Mouse (Mus musculus) kidney, postnatal 36 days (tissue): ENCODE data around the gene B3gnt7.
"Not testable (repeated sequence)": the region's sequence is repeated elsewhere in the genome, so short reads cannot be mapped to it uniquely, and the experiment has no call there.

Experiments
- DNase-seq, 2 experiments: peaks; one replicate each; pipeline ENCODE4 v3.0.0; 2021 to 2022; ENCODE audit warnings: mixed read lengths in 2 of 2

Gene B3gnt7

DNA sequence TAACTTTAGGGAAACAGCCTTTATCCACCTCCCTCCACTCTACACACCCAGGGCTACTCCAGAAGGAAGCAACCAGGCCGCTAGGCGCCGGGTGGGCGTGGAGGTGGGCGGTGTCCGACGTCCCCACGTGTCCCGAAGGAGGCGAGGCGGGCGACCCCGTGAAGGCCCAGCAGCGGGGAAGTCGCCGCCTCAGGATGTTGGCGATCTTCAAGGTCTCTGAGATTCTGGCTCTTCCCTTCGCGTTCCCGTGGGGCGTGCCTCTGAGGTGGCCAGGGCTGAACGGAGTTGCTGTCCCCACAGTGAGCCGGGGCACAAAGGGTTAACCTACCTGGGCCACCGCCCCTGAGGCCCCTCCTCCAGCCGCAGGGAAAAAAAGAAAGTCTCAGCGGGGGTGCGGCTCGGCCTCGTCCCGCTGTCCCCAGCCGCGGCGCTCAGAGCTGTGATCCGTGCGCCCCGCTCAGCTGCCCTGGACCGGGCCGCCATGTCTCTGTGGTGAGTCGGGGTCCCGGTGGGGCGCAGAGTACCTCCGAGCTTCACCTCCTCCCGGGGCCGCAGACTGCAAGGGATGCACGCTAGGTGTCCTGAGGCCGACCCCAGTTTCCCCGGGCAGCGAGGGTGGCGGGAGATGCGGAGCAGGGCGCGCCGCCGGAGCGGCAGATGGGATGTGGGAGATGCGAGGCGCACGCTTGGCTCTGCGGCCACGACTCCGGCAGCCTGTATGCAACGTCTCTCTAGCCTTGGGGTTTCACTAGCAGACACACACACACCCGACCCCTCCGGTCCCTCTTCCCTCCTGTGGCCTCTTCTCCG lies 636 bp downstream of the B3gnt7 start:
- DNase-seq = peak; percentile 74 to 79

DNA sequence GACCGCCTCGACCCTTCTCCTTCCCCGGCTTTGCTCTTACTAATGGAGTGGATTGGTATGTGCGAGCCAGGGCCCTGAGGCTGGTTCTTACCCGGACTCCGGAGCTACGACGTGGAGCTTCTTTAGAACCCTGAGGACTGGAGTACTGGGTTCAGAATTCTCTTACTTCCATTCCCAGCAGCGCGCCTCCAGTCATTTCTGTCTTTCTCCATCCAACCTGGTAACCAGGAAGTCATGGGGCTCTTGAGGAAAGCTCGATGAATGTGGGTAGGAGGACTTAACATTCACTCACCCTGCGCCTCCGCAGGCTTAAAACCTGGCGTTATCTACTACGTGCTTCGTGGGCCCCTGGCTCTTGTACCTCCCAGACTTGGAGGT lies 1.2 kb downstream of the B3gnt7 start:
- no peak for DNase-seq

DNA sequence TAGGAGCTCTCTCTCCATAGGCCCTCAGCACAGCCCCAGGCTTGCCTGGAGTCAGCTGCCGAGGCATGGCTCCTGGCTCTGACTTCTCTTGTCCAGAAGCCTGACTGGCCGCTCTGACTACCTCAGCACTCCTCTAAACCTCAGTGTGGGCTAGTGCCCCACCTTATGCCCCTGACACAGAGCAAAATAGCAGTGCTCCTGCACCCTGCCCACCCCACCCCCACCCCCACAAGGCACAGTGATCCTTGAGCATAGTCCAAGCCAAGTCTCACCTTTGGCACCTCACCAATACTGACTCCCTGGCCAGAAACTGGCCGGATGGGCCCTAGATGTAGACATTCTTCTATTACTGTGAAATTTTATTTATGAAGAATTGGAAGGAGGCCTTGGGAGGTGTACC lies 4.1 kb downstream of the B3gnt7 start:
- DNase-seq = peak; percentile 73 to 74

DNA sequence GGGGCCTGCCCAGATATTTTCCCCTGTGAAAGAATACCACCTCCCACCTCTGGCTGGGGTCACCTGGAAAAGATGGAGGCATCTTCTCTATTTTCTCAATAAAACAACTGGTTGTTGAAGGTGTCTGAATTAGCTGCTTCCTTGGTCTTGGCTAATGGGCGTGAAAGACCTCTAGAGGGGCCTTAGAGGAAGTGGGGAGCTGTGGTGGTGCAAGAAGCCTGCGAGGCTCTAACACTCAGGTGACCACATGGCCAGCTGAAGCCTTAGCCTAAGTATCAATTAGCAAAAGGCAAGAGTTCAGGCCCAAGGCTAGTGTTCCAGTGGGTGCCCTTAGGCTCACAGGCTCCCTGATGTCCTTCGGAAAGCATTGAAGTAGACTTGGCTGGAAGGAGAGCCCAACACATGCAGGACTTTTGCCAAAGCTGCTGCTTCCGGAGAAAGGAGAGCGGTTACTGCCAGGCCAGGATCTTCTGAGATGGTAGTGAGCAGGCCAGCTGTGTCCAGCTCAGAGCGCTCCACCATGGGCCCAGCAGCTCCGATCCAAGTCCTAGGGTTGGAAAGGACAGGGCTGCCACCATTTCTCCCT lies 4.6 kb downstream of the B3gnt7 start:
- peak; percentile 60 to 68 for DNase-seq

DNA sequence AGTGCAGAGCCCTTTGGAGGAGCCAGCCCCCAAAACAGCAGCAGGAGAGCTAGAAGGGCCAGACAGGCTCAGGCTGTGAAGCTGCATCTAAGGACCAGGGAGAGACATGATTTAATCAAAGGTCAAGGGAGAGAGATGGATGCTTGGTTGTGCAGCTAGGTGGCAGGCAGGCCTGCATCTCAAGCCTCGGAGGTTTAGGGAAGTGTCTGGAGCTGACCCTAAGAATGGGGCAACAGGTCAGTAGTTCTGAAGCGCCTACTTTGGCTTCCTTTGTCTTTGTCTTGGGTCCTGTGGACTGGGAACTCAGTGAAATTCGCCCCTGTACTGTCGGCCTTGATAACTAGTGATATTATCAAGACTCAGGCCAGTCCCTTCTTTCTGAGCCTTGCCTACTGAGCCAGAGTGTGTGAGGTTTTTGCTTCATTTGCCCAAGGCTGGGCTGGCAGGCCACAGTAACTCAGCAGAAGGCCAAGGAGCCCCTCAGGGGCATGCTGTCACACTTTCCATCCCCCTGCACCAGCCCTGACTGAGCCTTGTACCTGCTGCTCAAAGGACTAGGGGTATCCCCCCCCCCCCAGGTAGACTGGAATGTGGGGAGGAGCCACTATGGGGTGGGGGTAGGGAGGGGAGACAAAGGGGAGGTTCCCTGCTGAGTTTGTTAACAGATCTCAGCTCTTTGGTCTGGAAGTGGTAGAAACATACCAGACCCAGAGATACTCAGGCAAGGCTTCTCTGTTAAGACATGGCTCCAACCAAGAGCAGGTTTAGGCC lies 5.4 kb downstream of the B3gnt7 start:
- DNase-seq = no peak

DNA sequence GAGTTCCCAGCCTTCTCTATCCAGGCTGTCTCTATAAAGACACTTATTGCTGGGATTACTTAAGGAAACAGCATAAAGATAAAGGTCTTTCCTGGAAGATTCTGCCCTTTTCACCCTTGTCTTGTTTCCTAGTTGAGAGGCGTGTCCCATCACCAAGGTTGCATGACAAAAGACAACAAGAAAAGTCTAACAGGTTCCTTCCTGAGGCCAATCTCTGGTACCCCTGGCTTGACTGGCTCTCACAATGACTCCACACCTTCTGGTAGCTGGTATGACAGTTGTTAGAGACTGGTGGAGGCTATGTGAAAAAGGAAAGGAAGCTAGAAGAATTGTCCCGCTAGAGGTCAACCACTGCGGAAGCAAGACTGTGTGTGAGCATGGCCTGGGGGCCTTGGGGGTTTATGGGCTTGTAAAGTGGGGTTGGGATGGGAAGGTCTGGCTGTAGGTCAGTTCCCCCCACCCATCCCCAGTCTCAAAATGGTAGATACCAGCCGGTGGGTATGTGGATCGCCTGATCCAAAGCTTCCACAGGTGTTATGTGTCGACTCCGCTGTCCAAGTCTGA lies 6.7 kb downstream of the B3gnt7 start:
- DNase-seq = no peak

DNA sequence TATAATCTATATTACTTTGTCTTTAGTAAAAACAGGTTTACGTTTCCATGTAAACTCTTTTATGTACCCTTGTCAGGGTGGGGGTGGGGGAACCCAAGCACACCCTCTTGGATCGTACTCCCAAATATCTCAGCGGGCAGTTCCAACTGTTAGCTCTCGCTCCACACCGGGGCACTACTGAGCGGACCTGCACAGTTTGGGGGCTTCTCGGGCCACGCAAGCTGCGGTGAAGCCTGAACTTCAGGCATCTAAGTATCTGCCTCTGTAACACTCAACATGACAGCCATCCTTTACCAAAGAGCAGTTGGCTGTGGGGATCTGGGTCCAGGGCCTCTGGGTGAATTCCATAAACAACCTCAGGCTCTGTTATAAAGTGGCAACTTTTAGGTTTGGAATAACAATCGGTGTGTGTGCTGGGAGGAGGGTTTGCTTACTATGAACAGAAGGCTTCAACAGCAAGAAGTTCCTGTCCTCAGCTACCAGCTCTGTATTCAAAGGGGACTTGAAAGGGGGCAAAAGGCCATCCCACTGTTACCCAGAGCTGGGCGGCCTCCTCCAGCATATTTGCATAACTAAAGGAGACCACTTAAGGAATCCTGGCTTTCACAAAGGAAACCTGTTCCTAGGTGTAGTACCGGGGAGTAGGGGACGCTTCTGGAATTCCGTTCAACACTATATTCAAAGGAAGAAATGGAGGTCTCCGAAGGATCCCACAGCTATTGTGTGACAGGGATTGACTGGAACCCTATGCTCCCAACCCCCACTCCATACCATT lies 8.1 kb downstream of the B3gnt7 start:
- DNase-seq = no peak

DNA sequence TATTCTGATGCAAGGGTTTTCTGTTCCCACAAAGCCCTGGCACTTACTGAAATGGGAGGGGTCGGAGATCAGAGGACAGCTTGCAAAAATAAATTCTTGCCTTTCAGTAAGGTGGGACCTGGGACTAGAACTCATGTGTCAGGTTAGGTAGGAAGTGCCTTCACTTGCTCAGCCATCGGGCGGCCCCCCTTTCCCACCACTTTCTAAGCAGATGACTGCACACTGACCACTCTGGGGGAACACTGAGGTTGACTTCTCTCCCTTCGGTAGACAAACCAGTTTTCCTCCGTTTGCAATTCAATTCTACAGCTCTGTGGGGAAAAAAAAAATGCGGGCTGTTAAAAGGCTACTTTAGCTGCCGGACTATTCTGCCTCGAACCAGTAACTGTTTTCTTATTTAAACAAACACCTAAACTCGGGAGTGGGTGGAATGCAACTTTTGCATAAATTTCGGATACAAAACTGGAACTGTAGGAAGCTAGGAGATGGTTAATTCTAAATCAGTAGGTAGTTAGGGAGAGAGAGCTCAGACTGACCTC lies 8.9 kb downstream of the B3gnt7 start:
- peak in 1 of 2 experiments; percentile 43 for DNase-seq

DNA sequence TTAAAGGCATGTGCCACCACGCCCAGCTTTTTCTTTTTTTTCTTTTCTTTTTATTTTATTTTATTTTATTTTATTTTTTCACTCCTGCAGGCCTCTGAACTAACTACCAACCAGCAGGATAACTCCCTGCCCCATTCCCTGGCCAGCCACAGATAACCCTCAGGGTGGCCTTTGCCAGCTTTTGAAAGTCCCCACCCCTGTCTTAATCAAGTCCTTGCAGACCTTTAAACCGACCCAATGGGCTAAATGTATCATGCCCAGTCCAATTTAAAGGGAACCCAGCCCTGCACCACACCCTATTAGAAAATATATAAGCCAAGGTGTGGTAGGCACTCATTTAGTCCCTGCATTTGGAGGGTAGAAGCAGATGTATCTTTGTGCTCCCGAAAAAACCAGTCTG lies 9.6 kb downstream of the B3gnt7 start:
- DNase-seq = no peak

DNA sequence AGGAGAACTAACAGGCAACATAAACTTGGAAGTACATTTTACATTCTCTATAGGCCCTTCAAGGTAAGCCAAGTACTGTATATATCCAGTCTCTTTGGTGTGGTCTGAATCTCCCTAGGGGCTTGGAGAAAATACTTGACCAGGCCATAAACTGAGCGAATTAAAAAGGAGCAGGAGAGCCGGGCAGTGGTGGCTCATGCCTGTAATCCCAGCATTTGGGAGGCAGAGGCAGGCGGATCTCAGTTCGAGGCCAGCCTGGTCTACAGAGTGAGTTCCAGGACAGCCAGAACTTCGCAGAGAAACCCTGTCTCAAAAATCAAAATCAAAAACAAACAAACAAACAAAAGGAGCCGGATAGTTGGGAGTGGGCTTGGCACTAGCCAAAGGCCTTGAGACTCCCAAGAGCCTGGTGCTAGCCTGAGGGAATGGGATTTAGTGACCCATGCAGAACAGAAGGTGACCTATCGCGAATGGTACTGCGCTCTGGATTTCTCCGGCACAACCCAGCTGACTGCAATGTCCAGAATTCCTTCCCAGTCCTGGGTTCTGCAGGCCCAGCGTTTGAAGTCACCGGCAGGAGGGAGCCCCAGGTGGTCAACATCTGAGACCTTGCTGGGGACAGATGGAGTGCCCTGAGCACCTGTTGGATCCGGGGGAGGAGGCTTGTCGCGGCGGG lies 10.6 kb downstream of the B3gnt7 start:
- DNase-seq = peak in 1 of 2 experiments; percentile 34

DNA sequence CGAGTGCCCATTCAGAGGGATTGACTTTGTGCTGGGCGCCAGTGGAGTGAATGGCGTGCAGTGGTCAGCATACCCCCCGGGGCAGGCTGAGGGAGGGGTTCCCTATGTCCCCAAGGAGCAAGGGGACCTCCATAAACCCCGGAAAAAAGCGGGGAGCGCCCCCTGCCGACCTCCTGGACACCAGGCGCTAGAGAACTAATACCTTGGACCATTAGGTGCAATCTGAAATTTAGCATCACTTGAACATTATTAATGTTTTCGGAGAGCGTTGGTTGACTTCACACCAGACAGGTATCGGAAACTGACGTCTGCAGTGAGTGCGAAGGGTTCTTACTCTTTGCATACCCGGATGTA lies 11.1 kb downstream of the B3gnt7 start:
- peak; percentile 44 to 87 for DNase-seq

DNA sequence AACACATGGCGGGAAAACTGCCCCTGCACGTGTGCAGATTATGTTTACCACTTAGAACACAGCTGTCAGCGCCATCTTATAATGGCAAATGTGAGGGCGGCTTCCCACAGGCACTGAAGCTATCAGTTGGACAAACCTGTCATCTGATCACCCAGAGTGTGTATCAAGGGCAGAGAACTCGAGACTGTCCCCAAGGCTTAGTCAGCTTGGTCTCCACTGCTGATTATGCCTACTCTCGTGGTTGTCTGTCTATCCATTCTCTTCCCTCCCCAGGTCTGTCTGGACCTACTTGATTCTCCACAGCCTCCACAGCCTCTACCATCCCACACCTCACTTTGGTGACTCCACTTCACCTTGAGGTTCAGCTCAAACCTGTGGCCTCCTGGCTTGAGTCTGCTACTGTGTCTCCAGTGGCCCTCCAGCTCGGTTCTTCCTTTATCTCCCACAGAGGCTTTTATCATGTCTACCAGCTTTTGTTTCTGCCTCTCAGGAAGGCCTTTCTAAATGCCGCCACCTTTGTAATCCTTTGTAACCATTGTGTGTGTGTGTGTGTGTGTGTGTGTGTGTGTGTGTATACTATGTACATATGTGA lies 18.3 kb downstream of the B3gnt7 start:
- no peak for DNase-seq

DNA sequence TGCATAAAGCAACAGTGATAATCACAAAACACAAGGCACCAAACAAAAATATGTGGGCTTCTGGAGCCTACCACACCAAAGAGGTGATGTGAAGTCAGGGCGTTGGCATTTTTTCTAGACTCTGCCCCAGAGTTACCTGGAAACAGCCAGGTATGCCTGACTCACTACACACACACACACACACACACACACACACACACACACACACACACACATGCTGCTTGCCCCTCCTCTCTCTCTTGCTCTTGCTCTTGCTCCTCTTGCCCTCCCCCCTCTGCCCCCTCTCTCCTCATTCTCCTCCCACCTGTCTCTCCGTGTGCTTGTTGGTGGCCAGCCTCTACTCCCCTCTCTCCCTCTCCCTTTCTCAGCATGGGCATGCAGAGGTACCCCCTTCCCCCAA lies 33.7 kb downstream of the B3gnt7 start:
- DNase-seq = no peak

DNA sequence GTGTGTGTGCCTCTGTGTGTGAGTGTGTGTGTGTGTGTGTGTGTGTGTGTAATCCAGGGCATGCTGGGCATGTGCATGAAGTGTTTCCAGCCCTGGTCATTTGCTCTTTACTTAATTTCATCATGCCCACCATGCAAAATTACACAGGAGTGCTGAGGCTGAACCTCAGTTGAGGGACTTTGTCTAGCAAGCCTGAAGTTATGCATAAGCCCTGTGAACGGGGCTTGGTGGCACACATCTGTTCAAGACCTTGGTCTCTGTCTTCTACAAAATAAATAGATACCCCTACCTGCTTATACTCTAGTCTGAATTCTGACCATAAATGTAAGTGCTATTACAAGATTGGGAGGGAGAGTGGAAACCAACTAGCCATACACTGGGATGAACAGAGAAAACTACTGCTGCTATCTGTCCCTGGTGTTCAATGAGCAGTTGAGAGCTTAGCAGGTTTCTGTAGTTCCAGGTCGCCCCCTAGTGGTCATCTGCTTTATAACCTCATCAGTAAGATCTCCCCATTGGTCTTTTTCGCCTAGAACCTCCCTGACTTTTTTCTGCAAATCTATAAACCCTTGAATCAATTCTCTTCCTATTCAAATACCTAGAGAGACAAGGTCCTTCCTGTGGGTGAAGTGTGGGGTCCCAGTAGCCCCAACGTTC lies 36.7 kb downstream of the B3gnt7 start:
- DNase-seq = peak; percentile 83 to 90

DNA sequence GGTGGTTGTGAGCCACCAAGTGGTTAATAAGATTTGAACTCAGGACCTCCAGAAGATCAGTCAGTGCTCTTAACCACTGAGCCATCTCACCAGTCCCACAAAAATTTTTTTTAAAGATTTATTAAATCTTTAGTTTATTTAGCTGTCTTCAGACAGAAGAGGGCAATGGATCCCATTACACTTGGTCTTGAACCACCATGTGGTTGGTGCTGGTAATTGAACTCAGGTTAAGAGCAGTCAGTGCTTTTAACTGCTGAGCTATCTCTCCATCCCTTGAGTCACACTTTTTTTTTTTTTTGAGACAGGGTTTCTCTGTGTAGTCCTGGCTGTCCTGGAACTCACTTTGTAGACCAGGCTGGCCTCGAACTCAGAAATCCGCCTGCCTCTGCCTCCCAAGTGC lies 38.5 kb downstream of the B3gnt7 start:
- DNase-seq = not testable (repeated sequence)

DNA sequence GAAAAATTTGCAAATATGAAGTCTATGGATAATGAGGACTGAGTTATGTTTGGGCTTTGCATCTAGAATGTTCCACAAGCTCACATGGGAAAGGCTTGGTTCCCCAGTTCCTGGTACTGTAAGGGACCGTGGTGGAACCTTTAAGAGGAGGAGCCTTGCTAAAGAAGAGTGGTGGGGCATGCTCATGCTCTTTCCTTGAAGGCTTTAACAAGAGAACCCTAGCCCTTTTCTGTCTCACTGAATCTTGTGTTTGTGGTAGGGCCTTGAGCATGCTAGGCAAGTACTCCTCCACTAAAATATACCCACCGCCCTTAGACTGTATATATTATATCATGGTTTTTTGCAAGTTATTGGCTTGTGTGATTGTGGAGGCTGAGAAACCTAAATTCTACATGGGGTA lies 39.7 kb downstream of the B3gnt7 start:
- DNase-seq = no peak

DNA sequence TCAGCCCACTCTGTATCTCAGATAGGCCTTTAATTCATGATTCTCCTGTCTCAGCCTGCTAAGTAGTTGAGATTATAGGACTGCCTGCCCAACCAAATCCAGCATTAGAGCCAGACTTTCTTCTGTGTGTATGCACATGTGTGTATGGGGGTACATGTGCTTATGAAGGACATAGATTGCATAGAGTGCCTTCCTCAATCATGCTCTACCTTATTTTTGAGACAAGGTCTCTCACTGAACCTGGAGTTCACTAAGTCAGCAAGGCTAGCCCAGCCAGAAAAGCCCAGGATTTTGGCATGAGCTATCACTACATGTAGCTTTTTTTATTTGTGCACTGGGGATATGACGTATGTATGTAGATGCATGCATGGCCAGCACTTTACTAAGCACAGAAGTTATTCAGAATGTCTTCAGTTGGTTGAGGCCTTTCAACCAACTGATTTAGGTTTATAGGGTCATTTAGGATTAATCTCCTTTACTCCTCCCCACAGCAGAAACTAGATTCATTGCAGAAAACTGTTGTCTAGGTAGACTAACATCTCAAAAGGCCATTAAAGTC lies 40.5 kb downstream of the B3gnt7 start:
- DNase-seq = no peak

DNA sequence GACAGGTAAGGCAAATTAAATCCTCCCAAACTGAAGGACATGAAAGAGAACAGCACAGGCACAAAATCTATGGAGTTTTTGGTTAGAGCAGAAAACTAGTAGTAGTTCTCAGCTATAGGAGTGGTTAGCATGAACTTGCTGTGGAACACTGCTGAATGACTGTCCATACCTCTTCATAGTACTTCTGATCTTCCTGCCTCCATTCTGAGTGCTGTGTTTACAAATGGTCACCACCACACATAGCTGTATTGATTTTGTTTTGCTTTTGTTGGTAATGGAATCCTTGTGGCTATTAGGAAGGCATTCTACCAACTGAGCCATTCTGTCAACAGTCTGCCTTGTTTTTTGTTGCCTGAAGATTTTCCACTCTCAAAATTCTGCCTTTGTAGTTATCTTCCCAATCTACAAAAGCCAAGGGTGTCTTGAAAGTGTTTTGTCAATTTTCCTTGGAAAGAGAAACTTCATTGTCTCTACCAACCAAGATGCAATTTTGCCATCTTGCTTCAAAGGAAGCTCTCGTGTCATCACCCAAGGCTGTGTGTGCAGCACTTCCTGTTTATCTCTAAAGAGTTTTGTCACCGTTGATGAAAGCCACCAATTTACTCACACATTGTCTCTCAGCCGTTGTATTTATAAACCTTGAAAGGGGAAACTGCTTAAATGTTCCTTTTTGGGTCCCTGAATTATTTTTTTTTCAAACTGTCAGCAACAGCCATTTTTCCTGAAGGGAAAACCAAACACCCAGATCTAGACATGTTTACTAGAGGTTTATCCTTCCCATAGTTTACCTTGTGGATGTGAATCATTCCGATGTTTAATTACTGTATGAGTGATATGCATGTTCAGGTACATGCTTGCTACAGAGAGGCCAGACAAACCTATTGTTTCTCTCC lies 41.6 kb downstream of the B3gnt7 start:
- DNase-seq = no peak

DNA sequence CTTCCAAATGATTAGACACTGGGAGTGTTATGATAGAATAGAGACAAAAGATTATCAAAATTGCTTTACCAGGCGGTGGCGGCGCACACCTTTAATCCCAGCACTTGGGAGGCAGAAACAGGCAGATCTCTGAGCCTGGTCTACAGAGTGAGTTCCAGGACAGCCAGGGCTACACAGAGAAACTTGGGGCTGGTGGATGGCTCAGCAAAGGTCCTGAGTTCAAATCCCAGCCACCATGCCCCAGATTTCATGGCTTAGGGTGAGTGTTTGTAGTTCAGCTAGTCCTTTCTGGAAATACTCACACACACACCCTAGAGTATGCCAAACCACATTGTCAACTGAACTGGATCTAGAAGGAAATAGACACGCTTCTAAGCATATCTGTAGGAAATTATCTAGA lies 42.4 kb downstream of the B3gnt7 start:
- DNase-seq = no peak

DNA sequence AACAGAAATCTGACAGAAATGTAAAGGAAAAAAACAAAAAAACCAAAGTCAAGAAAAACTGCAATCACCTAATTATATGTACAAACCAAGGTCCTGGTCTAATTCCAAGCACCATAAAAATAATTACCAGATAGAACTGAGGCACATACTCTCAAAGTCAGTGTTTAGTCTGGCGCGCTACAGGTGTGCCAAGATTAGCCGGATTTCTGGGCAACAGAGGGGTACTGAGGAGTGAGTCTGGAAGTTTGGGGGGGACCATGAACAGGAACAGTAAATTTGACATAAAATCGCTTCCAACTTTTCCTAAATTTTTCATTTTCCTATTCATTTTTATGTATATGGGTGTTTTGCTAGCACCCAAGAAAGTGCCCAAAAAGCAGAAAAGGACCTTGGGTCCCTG lies 43.3 kb downstream of the B3gnt7 start:
- DNase-seq = no peak
